Mouse (Mus musculus) stomach, embryonic 15.5 days (tissue): ENCODE measurements around the gene Smim26. TPM values are rescaled to one million over a fixed set of nuclear protein-coding genes. Genes with fewer than 3 reads are reported as not detected.

Experiments
- ATAC-seq: fragments of 200-750 bp; cut with Nextera tagmentation; 2 replicates; pipeline ENCODE4 v1.8.0; 2017; ENCODE audit warnings: low read depth, moderate number of reproducible peaks, moderate TSS enrichment; ENCODE audit not compliant: insufficient read depth, low FRiP score
- H3K27ac ChIP-seq: fragments of 300-500 bp; sonication (generic); 2 replicates; pipeline ENCODE4 v1.5.1; 2015; ENCODE audit warnings: mild to moderate bottlenecking, inconsistent platforms
- H3K27me3 ChIP-seq: fragments of 300-500 bp; sonication (generic); replicated peaks from 2 replicates; pipeline ENCODE4 v1.6.1; 2015; ENCODE audit warnings: inconsistent platforms
- H3K36me3 ChIP-seq: fragments of 300-500 bp; sonication (generic); 2 replicates; pipeline ENCODE4 v1.6.1; 2015; ENCODE audit warnings: inconsistent platforms
- H3K4me1 ChIP-seq: fragments of 300-500 bp; sonication (generic); 2 replicates; pipeline ENCODE4 v1.6.1; 2015; ENCODE audit warnings: inconsistent platforms
- H3K4me2 ChIP-seq: fragments of 300-500 bp; sonication (generic); 2 replicates; pipeline ENCODE4 v1.6.1; 2015; ENCODE audit warnings: mild to moderate bottlenecking, inconsistent platforms
- H3K4me3 ChIP-seq: fragments of 300-500 bp; sonication (generic); replicated peaks from 2 replicates; pipeline ENCODE4 v1.5.1; 2015; ENCODE audit warnings: inconsistent platforms
- H3K9ac ChIP-seq: fragments of 300-500 bp; sonication (generic); 2 replicates; pipeline ENCODE4 v1.6.1; 2015; ENCODE audit warnings: inconsistent platforms
- H3K9me3 ChIP-seq: fragments of 300-500 bp; sonication (generic); 2 replicates; pipeline ENCODE4 v1.6.1; 2016; ENCODE audit warnings: inconsistent platforms
- WGBS: fragments of 180-500 bp; shearing (Covaris S2); methylation state at CpG from one replicate; pipeline ENCODE4 v1.1.7; 2015; 5-methylcytosine and 5-hydroxymethylcytosine counted together
- microRNA-seq: library from miRNA; unstranded; fragments of <30 nt; microRNA quantifications from one replicate; pipeline ENCODE4, GENCODE M21; 2016
- polyA plus RNA-seq: library from polyadenylated mRNA; unstranded; fragments of >200 nt; fragmentation: Nextera tagmentation; extraction: Ambion mirVana; gene quantifications from 2 replicates; pipeline ENCODE4 v1.2.1, GENCODE M21; 2015

The Smim26 gene
- polyA plus RNA-seq, 1 experiment from 2014 or later, result 38.2 TPM

- Histone ChIP-seq H3K4me1 (no peaks in the 10 kb centered on the region), H3K4me3 (no peak overlapping the region), H3K27me3 (no peaks in the 10 kb centered on the region), H3K9ac (no peak overlapping the region), H3K27ac (no peak overlapping the region), H3K36me3 (no peaks in the 10 kb centered on the region), H3K4me2 (no peak overlapping the region), H3K9me3 (no peaks in the 10 kb centered on the region)
- no peak for ATAC-seq
- 86% methylated on average over 12 of the region's 12 CpGs for WGBS
These were observed 44.0 kb downstream of the Smim26 start for GRCm38 (mm10) chr2:144637671-144638395.

GRCm38 (mm10) chr2:144638719-144639118, 44.9 kb downstream of the Smim26 start:
- Histone ChIP-seq H3K4me2 (no peak overlapping the region), H3K9me3 (no peaks in the 10 kb centered on the region), H3K36me3 (no peaks in the 10 kb centered on the region), H3K9ac (no peak overlapping the region), H3K27me3 (no peaks in the 10 kb centered on the region), H3K4me3 (no peak overlapping the region), H3K27ac (no peak overlapping the region), H3K4me1 (no peaks in the 10 kb centered on the region)
- WGBS, result 39% methylated on average over 4 of the region's 4 CpGs
- no peak for ATAC-seq

- WGBS, result 76% methylated on average over 7 of the region's 7 CpGs
- no peaks in the 10 kb centered on the region for H3K36me3 ChIP-seq
- H3K9ac ChIP-seq, result no peak overlapping the region
- no peak overlapping the region for H3K27ac ChIP-seq
- no peaks in the 10 kb centered on the region for H3K27me3 ChIP-seq
- H3K4me3 ChIP-seq, result no peak overlapping the region
- H3K9me3 ChIP-seq, result no peaks in the 10 kb centered on the region
- H3K4me2 ChIP-seq, result no peak overlapping the region
- no peak for ATAC-seq
- H3K4me1 ChIP-seq, result no peaks in the 10 kb centered on the region
These were observed 46.2 kb downstream of the Smim26 start for GRCm38 (mm10) chr2:144640101-144640500.

- Histone ChIP-seq H3K36me3 (no peaks in the 10 kb centered on the region), H3K4me3 (no peak overlapping the region), H3K27me3 (no peaks in the 10 kb centered on the region), H3K4me2 (no peak overlapping the region), H3K9me3 (no peaks in the 10 kb centered on the region), H3K4me1 (no peaks in the 10 kb centered on the region), H3K9ac (no peak overlapping the region), H3K27ac (no peak overlapping the region)
- ATAC-seq, result no peak; the same call in 1 of the 2 replicates
- WGBS, result 85% methylated on average over 4 of the region's 4 CpGs
These were observed 48.1 kb downstream of the Smim26 start for GRCm38 (mm10) chr2:144641991-144642390.

Small RNA genes within 50 kb of the gene (microRNA-seq; reads per million reads assigned to microRNA genes)
- gene Gm24823, result not detected

Other genes starting within 250 kb of the Smim26 start
- 38.6 and 40.5 TPM in 2 replicates for gene Kat14, start 225.1 kb upstream of the Smim26 start, polyA plus RNA-seq
- gene Pet117, start 225.1 kb upstream of the Smim26 start, polyA plus RNA-seq, result 0.84 and 6.1 TPM in 2 replicates
- gene Dzank1, start 66.6 kb upstream of the Smim26 start, polyA plus RNA-seq, result 1.2 and 2.4 TPM in 2 replicates
- 21.9 and 22.6 TPM in 2 replicates for gene Polr3f, start 66.3 kb upstream of the Smim26 start, polyA plus RNA-seq
- 61.4 and 65.1 TPM in 2 replicates for gene Rbbp9, start 43.2 kb upstream of the Smim26 start, polyA plus RNA-seq
- 95.9 and 113 TPM in 2 replicates for gene Sec23b, start 37.8 kb upstream of the Smim26 start, polyA plus RNA-seq
- 39.6 and 43.0 TPM in 2 replicates for gene Dtd1, start 5.8 kb downstream of the Smim26 start, polyA plus RNA-seq
- not detected in 2 replicates for gene Scp2d1, start 229.6 kb downstream of the Smim26 start, polyA plus RNA-seq